Mouse (Mus musculus): ENCODE results near the gene Ttll11.

The Ttll11 gene

DNA sequence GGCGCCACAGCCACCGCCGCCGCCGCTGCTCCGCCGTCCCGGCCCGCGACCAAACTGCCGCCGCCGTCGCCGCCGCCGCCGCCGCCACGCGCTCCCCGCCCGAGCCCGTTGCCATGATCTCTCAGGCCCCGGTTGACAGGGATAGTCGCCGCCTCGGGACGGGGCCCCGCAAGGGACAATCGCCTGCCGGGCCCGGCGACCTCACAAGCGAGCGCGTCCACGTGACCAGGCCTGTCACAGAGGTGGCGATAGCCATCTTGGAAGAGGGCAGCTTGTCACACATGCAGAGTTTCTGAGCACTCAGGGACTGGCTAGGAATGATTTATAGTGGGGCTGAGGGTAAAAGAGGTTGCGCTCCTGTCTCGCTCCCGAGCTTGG, at the start of gene Ttll11:
Ttll11 (minus strand) TSS at position 270 of the 378 bp plus-strand sequence.
- DNase-seq: peak; percentile 85

DNA sequence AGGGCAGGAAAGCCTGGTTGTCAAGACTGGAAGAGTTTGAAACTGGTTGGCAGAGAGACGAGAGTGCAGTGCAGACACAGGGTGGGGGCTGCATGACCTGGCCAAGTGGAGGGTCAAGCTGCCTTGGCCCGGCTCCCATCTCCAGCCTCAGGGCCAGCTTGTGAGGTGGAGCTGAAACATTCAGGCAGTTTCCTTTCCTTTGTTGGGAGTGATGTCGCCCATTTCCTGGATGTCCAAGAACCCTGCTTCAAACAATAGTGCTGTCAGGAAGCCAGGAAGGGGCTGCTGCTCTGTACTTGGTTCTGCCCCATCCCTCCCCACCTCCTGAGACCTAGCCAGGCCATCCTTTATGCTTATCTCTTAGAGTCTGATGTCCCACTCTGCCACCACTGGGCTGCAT, 43.6 kb upstream of the Ttll11 start:
- DNase-seq: no peak

DNA sequence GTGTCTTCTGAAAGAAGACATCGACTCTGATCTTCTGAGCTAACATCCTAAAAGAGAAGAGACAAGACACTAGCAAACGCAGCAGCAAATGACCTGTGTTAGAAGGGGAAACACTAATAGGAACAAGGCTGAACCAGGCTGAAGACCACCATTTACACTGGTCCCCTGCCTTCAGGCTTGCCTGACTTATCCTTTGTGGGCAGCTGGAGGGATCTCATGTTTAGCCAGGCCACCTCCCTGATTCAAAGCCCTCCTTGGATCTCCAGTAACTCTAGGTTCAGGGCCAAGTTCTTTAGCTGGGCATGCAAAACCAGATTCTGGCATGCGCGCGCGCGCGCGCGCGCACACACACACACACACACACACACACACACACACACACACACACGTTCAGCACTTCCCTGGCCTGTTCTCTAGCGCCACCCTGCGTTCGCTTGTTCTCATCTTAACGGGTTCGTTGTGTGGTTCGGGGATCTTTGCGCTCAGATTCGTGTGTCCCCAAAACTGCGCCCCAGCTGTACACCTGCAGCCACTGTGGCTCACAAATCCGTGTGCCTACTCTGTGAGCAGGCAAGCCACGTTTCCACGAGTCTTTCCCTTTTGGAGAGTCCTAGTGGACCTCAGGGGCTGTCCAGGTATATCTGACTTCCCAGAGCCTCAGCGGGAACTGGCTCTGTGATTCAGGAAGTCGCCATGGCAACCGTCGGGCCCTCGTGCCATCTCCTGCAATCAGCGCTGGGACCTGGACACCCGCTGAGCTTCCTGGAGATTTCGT, 41.9 kb upstream of the Ttll11 start:
- DNase-seq: peak; percentile 52

DNA sequence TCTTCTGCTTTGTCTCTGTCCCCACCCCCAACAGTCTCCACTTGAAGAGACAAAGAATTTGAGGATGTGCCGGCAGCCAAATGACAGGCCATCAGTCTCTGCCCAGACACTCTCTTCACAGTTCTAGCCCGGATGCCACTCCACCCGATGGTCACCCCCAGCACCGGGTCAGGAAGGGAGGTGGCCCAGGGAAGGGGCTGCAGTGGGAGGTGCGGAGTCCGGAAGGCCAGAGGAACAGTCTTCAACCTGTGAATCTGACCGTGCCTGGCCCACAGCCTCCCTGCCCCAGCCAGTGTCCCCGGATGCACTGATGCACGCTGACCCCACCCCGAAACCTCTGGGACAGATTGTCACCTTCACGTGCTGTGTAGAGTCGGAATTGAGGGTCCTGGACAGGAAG, 33.3 kb upstream of the Ttll11 start:
- DNase-seq: no peak

DNA sequence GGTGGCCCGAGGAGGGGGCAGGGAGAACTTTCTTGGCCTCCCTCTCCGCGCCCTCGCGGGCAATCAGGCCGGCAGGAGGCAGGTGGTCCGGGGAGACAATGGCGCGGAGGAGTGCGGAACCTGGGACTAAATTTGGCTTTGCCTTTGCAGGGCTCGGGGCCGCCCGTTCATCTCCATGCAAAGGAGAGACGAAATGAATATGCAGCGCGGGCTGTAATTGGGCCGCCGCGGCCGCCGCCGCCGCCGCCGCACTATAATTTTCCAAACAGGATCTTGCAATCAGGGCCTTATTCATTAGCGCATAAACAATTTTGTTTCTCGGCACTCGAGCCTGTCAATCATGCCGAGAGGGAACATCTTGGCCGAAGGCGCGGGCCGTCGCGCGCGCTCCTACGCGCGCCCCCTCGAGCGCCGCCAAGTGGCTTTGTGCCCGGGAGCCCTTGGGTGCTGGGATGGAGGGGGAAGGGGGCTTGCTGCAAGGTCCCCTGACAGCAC, 31.7 kb upstream of the Ttll11 start:
- DNase-seq: no peak

DNA sequence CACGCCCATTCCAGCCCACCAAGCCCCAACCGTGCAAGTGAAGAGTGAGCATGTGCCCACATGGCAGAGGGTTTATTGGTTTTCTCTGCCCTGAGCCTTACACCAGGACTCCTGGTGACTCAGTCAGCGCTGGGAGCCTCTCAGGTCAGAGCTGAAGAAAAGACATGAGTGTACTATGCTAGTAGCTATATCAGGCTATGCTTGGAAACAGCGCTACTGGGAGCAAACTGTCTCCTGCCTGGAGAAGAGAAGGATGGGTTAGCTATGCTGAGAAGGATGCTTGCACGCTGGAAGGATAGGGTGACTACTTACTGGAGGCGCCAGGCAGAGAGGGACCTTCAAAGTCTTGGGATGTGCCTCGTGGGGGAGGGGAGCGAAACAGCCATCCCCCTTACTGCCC, 30.9 kb upstream of the Ttll11 start:
- DNase-seq: no peak

DNA sequence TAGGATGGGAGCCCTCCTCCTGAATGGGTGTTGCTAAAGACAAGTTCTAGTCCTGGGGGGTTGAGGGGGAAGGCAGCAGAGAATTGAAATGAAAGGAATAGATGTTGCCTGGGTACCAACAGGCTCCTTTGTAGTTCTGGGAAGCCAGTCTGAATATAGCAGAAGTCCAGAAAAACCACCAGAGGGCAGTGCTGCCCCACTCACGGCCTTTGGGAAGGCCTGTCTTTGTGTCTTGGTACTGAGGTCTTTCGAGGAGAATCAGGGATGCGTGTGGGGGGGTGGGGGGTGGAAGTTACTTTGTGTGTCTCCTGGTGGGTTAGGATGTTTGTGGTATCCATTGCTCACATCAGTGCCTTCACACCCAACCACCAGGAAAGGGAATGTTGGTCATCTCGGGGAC, 29.7 kb upstream of the Ttll11 start:
- peak; percentile 56 for DNase-seq

DNA sequence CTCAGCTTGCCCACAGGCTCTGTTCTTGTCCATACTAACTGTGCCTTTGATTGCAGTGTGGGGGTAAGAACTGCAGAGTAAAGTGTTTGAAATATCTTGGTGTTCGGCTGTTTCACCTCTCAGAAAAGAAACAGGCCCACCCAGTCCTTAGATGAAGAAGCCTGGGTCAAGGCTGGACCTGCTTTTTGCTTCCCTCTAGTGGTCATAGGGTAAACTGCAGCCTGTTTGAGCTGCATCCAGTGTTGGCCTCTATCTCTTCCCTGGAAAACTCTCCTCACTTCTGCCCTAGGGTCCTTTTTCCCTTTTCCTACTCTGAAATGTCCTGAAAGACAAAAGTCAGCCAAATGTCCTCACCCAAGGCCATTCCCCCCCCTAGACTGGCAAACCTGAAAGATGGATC, 28.4 kb upstream of the Ttll11 start:
- peak; percentile 27 for DNase-seq

DNA sequence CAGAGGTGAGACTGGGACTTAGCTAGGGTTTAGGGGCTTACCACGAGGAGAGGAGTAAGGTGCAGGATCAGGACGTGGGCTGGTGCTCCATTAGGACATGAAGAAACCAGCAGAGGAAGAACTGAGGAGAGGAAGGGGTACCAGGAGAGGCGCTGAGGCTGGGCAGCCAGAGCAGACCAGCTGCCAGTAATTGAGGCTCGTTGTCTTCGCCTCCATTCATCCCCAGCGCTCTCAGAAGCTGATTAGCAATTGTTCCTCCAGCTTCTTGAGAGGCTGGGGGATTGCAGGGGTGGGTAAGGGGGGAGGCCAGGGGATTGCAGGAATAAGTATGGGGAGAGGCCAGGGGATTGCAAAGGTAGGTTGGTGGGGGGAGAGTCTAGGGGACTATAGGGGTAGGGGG, 22.5 kb upstream of the Ttll11 start:
- no peak for DNase-seq

DNA sequence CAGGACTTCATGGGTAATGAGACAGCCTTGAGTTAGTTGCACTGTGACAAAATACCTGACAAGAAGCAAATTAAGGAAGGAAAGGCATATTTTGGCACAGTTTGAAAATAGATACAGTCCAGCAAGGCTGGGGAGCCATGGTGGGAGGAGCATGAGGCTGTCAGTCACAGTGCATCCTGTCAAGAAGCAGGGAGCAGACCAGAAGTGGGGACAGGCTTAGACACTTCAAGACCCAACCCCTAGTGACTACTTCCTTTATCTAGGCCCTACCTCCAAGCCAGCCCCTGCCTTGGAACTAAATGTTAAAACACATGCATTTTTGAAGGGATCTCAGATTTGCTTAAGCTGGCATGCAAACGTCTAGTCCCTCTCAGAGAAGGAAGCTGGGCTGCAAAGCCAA, 20.7 kb upstream of the Ttll11 start:
- DNase-seq: no peak

DNA sequence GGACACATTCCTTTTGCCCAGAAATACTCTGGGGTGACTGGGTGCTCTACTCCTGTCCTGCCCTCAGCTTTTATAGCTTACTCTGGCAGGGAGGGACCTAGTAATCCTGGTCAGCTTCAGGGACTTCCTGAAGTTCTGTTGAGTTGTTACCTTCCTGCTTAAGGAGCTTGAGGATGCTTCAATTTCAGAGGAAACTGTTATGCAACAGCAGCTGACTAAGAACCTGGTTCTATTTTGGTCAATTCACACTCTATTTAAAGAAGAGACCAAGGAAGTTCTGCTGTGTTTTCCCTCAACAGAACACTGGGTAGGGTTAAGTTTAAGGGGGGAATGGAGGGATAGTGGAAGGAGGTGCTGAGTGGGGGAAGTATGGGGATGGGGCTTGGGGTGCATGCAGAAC, 19.5 kb upstream of the Ttll11 start:
- DNase-seq: no peak

DNA sequence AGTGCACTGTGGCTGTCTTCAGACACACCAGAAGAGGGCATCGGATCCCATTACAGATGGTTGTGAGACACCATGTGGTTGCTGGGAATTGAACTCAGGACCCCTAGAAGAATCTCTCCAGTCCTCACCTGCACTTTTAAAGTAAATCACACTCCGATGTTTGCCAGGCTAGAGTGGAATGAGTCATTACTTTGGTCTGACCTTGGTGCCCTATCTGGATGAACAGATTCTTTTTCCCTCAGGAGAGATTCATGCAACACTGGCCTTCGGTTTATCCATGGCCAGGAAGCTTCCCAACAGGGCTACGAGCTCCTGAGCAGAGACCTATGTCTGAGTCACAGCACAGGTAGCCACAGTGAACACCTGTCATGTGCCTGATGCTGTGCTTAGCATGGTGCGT, 18.7 kb upstream of the Ttll11 start:
- DNase-seq: no peak

DNA sequence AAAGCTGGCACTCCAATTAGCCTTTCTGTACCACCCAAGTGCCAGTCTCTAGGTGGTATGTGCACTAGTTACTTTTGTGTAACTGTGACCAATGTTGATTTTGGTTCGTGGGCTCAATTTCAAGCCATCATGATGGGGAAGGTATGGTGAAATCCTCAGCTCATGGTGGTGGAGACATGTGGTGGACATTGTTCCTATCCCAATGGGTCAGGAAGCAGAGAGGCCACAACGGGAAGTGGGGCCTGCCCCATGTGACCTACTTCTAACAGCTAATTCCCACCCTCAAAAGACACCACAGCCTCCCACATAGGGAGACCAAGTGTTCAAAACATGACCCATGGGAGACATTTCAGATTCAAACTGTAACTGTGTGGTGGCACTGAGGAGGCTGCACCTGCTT, 17.0 kb upstream of the Ttll11 start:
- no peak for DNase-seq

DNA sequence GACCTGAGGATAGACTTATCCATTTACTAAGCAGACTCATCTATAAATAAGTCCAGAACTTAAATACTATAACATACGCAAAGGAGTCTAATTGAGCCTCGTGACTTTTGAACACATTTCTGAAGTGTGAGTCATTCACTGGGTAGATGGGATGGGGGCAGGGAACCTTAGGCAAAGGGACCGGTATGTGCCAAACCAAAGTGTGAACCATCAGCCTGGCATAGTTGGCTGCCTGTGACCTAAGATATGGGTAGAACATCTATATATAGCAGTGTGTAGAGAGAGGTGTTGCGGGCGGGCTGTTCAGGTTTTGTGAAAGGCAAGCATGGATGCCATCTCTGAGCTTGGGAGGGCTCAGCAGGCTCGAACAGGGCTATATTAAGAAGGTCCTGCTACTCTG, 14.6 kb upstream of the Ttll11 start:
- DNase-seq: no peak

DNA sequence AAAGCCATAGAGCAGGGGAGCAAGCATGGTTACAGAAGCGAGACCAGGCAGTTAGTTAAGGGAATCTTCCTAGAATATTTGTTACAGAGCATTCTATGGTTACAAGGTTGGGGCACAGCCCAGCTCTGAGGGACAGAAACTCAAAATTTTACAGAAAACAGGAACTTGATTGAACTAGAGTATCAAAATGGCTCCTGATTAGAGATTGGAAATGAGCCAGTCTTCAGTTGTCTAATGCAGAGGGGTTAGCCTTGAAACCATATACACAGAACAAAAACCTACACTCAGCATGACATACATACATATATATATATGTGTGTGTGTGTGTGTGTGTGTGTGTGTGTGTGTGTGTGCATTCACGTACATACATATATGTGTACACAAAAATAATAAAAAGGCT, 13.8 kb upstream of the Ttll11 start:
- no peak for DNase-seq

DNA sequence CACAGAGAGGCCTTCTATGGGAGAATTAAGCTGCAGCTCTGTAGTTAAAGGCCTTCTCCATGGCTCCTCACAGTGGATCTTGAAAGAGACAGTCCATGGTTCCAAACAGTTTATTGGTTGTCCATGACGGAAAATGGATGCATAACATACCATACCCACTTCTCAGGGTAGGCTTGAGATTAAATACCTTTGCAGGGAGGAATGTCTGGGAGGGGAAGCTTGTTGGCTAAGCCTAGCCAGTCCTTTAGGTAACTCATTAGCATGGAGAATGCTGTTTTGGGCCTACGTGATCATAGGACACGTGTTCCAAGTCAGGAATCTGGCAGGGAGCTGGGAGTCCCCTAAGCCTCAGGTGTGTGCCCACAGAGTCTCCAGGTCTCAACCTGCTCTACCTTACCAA, 12.5 kb upstream of the Ttll11 start:
- no peak for DNase-seq

DNA sequence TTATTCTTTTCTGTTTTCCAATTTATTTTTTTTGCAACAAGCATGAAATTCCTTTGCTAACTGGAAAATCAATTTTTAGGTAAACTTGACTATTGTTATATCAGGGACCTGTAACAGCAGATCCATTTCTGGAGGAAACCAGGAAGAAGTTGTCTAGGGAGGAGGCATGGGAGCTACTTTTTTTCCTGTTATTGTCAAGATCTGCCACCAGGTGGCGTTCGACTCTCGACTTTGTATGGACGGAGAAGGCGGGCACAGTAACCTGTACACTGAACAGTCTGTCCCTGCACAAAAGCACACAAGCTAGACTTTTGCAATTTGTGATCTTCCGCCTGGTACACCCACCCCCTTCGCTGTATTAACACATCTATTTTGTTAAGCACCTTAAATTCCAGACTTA, 4.2 kb upstream of the Ttll11 start:
- DNase-seq: peak; percentile 48

DNA sequence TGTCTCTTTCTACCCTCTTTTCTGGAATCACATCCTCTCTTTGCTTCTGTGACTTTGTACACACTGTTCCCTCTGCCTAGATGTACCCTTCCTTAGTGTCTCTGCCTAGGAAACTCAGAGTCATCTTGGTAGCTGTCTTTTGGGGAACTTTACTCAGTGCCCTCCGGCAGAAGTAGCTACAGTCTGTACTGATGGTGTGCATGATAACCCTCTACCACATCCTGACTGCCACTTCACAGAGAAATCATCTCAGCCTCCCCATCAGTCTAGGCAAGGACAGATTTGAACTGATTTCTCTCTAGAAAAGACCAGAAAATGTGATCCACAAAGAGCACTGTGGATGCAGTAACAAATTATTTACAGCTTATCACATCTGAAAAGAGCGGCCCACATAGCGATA, 2.2 kb upstream of the Ttll11 start:
- peak; percentile 14 for DNase-seq

DNA sequence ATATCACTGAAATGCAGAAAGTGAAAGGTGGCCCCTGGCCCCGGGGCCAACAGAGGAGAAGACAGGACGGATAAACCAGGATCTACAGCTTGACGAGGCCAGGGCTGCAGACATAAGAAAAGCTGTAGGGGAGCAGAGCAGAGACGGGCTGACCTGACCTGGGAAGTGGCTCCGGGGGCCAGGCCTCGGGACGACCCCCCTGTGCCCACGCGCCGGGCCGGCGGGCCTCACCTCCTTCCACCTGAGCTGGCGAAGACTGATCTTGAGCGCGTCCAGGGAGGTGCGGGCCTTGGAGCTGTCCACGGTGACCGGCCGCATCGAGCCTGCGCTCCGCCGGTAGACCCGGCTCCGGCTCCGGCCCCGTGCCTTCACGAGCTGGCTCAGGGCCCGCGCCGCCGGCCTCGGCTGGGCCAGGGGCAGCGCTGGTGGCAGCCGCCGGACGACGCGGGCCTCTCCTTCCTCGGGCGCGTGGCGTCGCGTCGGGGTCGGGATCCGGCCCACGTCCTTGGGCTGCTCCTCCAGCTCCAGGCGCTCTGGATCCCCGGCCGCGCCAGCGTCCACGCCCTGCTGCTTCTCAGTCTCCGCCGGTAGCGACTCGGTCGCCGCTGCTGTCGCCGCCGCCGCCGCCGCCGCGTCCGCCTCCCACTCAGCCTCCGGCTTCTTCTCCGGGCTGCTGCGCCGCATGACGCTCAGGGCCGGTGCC, 621 bp downstream of the Ttll11 start:
- DNase-seq: no peak

DNA sequence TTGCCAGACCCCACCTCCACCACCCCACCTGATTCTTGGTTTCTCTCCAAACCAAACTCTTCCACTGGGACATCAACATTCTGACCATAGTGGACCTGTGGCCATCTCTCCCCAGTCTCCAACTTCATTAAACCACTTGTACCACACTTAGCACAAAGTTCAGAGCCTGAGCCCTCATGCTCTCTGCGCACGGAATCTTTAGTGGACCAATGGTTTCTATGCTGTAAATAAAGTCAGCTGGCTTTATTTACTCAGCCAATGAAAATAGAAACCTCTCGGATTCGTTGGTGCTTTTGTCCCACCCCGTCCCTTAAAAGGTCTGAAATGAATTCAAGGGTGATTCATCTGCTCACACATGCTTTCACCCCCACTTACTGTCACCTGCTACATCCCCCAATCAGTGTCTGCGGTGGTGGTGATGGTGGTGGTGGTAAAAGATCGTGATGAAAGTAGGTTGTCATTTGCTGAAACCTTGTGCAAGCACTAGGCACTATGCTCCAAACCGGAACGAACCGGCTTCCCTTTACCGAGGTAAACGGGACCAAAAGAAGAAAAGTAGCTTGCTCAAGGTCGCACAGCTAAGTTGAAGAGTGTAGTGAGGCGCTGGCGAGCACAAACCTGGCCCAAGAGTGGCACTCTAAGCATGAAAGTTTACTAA, 1.3 kb downstream of the Ttll11 start:
- peak; percentile 24 for DNase-seq

DNA sequence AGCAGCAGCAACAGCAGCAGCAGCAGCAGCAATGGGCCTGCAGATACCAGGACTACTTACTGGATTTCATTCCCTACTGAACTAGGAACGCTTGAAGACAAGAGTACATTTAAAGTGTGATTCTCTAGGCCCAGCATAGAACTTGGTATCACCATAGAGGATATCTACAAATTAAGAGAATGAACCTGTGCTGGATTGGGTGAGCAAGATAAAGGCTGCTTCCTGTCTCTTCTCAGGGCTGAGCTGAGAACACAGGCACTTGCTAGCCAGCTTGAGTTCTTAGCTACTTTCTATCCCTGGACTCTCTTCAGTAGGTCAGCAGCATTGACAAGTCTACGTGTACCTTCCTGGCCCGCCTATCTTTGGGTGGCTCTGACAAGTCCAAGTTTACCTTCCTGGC, 2.0 kb downstream of the Ttll11 start:
- DNase-seq: no peak

DNA sequence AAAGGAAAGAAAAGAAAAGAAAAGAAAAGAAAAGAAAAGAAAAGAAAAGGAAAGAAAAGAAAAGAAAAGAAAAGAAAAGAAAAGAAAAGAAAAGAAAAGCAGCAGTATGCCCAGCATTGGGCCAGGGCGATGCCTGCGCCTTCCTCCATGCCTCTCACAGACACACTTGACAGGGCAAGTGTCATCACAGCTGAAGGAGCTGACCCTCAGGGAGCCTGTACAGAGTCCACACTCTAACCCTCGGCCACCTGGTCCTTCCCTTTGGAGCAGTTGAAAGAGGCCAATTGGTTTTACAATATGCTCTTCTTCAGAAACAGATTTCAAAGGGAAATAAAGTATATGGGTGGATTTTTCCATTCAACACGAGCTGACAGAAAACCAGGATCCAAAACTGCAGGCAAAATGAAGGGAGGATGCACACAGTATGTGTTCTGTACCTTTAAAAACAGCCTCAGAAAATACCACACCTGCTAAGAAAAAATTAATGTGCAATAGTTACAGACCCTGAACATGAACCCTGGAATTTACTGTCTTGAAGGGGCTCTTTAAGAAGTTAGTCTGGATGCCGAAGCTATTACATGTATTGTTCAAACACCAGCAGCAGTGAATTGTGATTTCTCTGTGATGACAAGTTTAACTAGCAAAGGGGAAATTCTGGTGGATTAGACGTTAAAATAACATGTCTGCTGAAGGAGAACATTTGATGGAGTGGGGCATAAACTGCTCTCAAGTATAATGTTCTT, 7.3 kb downstream of the Ttll11 start:
- no peak for DNase-seq

DNA sequence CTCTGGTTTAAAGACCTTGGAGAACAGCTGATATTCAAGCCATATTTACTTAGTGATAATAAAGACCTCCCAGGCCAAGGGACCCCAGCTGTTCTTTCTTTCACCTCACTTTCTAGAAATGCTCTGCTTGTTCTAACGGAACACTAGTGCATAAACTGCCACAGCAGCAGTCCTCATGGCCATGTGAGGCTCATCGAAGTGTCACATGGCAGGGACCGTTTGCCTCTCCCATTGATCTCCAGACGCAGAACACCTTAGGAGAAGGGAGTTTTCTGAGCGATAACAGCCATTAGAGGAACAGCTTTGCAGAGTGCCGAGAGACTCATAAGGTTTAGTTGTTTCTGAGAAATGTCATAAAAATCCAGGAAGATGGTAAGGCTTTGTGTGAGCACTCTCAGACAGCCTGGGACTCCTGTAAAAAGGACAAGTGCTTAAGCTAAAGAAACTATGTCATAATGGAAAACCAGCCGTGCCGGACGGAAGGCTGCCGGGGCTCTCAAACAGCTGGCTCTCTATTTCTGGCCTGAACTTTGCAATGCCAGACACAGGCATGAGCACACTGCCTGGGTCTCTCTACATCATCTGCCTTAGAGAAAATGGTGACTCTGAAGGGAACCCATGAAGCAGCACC, 13.7 kb downstream of the Ttll11 start:
- no peak for DNase-seq

All from thymus, postnatal 25 days (tissue).